Mouse (Mus musculus): ENCODE data around the gene Hsd17b14. TPM values are rescaled to one million over a fixed set of nuclear protein-coding genes. Genes with fewer than 3 reads are reported as not detected.

Hsd17b14 gene
- polyA plus RNA-seq, 1 experiment from 2014 or later, result 1.2 TPM

DNA sequence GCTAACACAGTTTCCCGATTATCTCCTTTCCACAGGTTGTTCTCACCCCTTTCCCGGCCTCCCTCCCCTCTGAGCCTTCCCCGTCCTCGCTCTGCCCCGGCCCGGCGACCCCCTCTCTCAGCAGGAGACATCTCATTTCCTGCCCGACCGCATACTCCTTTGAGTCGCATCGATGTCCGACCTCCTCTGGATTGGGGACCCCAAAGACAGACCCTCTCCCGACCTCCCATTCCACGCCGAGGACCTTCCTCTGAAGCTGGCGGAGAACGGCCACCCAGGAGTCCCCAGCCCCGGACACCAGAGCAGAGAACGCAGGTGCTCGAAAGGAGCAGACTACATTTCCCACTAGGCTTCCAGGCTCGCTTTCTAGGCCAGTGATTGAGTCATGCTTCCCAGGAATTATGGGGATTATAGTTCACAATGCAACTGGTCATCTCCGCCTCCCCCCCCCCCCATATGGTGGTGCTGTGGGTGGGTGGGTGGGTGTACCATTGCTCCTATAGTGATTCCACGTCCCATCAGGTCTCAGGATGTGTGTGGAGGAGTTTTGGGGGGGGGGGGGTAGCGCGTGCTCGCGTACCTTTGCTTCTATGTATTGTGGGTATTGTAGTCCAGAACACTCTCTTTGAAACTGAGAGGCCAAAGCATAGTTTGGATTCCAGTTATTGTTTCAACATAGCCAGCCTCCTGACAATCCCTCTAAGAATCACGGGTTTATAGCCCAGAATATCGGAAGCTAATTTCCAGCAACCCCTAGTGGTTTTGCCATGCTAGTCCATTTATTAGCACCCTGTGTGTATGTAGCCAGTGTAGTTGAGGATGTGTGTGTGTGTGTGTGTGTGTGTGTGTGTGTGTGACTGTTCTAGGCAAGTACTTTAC is 16.3 kb upstream of the Hsd17b14 start:
- DNase-seq (ENCODE audit: low spot score), result peak; percentile 89
- 3% methylated on average over 29 of the region's 29 CpGs for WGBS
- Histone ChIP-seq H3K9me3 (no peaks in the 10 kb centered on the region), H3K4me3 (peak overlapping the region; percentile 67), H3K4me1 (peaks cover 17% of the 10 kb centered on the region), H3K36me3 (no peaks in the 10 kb centered on the region), H3K27ac (peak overlapping the region; percentile 84), H3K27me3 (ENCODE audit: insufficient read depth, poor library complexity, severe bottlenecking) (peaks cover 6% of the 10 kb centered on the region; the same call in 1 of the 2 replicates)

DNA sequence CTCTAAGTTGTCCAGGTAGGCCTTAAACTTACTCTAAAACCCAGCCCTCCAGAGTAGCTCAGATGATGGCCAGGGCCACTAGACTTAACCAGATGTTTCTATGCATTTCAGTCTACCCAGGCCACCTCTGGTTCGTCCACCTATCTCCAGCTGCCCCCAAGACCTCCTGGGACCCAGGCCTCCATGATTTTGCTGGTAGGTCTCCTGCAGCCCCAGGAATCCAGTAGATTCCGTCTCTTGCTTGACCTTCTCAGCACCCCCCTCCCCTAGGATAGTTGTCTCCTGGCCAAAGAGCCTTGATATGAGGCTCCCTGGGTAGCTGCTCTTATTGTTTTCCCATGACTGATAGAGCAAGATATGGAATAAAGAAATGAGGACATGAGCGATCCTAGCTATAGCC is 15.6 kb upstream of the Hsd17b14 start:
- DNase-seq (ENCODE audit: low spot score), result no peak
- no peaks in the 10 kb centered on the region for H3K9me3 ChIP-seq
- H3K36me3 ChIP-seq, result no peaks in the 10 kb centered on the region
- H3K27ac ChIP-seq, result no peak overlapping the region
- peaks cover 5% of the 10 kb centered on the region; the same call in 1 of the 2 replicates for H3K27me3 ChIP-seq (ENCODE audit: insufficient read depth, poor library complexity, severe bottlenecking)
- 77% methylated on average over 3 of the region's 3 CpGs for WGBS
- no peak overlapping the region for H3K4me3 ChIP-seq
- peaks cover 15% of the 10 kb centered on the region for H3K4me1 ChIP-seq

DNA sequence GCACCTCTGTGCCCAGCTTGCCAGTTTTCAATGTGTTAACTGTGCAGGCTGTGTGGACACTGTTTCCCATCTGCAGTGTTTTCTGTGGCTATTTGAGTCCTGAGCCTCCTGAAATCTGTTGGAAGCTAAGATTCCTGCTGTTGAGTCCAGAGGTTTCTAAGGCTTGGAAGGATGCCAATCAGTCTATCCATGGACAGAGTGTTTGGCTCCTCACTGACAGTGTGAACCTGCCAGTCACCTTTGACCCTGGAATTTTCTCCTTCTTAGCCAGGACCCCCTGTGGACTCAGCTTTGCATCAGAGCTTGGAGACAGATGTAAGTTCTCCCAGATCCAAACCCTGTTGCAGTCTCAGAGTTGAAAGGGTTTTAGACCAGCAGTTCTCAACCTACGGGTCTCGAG is 14.5 kb upstream of the Hsd17b14 start:
- no peak overlapping the region for H3K4me3 ChIP-seq
- whole genome bisulfite sequencing, result 79% methylated on average over 2 of the region's 2 CpGs
- H3K27me3 ChIP-seq (ENCODE audit: insufficient read depth, poor library complexity, severe bottlenecking), result no peaks in the 10 kb centered on the region
- no peak overlapping the region for H3K27ac ChIP-seq
- H3K9me3 ChIP-seq, result no peaks in the 10 kb centered on the region
- peaks cover 8% of the 10 kb centered on the region; the same call in 1 of the 2 replicates for H3K4me1 ChIP-seq
- DNase-seq (ENCODE audit: low spot score), result no peak
- H3K36me3 ChIP-seq, result no peaks in the 10 kb centered on the region

DNA sequence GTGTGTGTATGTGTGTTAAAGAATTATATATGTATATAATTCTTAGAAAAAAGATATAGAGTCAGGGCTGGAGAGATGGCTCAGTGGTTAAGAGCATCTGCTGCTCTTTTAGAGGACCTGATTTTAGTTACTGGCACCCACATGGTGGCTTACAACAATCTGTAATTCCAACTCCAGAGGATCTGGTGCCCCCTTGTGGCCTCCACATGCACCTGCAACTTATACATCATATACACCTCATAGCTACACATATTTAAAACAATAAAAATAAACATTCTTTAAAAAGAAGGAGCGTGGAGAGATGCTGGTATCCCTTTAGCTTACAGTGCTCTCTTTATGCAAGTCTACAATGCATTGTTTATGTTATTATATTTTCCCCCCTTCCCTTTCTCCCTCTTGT is 10.2 kb upstream of the Hsd17b14 start:
- WGBS, result 93% methylated on average over 1 of the region's 1 CpGs
- no peaks in the 10 kb centered on the region for H3K4me1 ChIP-seq
- H3K27ac ChIP-seq, result no peak overlapping the region
- DNase-seq (ENCODE audit: low spot score), result no peak
- H3K27me3 ChIP-seq (ENCODE audit: insufficient read depth, poor library complexity, severe bottlenecking), result no peaks in the 10 kb centered on the region
- no peaks in the 10 kb centered on the region for H3K36me3 ChIP-seq
- no peaks in the 10 kb centered on the region for H3K9me3 ChIP-seq
- H3K4me3 ChIP-seq, result no peak overlapping the region

DNA sequence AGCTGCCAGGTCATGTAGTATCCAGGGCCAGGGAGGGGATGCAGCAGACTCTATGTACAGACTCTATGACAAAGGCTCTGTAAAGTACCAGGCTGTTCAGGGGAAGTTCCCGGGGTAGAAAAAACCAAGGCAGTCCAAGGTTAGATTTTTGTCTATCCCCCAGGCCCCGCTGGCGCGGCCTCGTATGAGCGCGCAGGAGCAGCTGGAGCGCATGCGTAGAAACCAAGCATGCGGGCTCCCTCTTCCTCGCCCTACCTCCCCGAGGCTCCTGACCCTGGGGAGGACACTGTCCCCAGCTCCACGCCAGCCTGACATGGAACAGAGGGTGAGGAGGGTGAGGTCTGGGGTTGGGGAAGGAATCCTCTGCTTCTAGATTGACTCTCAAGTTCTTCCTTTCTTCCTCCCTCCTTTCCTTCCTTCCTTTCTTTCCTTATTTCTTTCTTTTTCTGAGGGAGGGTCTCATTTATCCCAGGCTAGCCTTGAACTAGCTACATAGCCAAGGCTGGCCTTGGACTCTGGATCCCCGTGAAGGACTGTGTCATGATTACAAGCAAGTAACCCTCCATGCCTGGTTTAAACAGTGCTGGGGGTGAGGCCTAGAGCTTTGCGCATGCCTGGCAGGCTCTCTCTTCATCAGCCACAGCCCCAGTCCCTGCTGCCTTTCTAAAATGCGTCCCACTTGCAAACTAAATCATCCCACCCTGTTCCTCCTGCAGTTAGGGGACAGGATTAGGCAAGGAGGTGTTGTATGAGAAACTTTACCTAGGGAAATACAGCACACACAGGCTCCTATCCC is 4.9 kb upstream of the Hsd17b14 start:
- Histone ChIP-seq H3K27me3 (ENCODE audit: insufficient read depth, poor library complexity, severe bottlenecking) (no peaks in the 10 kb centered on the region), H3K27ac (no peak overlapping the region), H3K4me3 (no peak overlapping the region), H3K36me3 (no peaks in the 10 kb centered on the region), H3K9me3 (no peaks in the 10 kb centered on the region), H3K4me1 (peaks cover 19% of the 10 kb centered on the region)
- no peak for DNase-seq (ENCODE audit: low spot score)
- 87% methylated on average over 16 of the region's 16 CpGs for WGBS

DNA sequence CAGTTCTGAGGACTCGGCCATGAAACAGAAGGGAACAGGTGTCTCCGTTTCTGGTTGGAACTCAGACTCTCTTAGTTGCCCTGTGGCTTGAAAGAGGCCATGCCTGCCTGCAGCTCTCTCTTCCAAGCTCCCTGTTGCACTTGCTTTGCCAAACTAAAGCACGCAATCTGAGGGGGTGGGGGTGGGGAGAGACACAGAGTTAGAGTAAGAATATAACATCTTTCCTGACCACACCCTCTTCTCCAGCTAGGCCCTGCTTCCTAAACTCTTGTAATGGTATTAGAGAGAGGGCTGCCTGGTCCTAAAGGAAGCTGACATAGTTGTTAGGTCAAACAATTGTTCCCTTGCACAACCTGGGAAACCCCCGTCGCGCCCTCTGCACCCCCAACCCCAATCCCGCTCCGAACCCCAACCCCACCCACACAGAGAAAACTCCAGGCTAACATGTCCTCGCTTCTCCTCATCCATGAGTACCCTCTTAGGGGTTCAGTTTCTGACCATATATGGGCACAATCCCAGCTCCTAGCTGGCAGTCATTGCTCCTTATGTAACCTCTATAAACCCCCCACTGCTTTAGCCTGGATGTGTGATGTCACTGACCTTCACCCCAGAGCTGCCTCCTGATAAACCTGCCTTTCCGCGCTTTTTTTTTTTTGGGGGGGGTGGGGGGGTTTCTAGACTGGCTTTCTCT is 3.7 kb upstream of the Hsd17b14 start:
- Histone ChIP-seq H3K9me3 (no peaks in the 10 kb centered on the region), H3K4me3 (no peak overlapping the region), H3K27me3 (ENCODE audit: insufficient read depth, poor library complexity, severe bottlenecking) (no peaks in the 10 kb centered on the region), H3K36me3 (no peaks in the 10 kb centered on the region), H3K4me1 (peaks cover 21% of the 10 kb centered on the region), H3K27ac (peak overlapping the region; percentile 42; the same call in 1 of the 2 replicates)
- DNase-seq (ENCODE audit: low spot score), result no peak
- 64% methylated on average over 11 of the region's 11 CpGs for WGBS

DNA sequence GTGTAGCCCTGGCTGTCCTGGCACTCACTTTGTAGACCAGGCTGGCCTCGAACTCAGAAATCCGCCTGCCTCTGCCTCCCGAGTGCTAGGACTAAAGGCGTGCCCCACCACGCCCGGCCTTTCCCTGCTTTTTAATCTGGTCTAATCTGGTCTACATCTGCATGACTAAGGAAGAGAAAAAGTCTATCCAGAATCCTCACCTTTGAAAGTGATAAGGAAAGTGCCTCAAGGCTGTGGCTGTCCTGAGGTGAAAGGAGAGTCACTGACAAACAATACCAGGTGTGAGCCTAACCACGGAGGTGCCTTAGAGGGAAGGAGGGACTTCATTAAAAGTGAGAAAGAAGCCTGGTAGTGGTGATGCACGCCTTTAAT is 3.2 kb upstream of the Hsd17b14 start:
- no peak for DNase-seq (ENCODE audit: low spot score)
- WGBS, result 74% methylated on average over 8 of the region's 8 CpGs
- Histone ChIP-seq H3K36me3 (no peaks in the 10 kb centered on the region), H3K27ac (peak overlapping the region; percentile 42; the same call in 1 of the 2 replicates), H3K4me1 (peaks cover 26% of the 10 kb centered on the region), H3K4me3 (no peak overlapping the region), H3K9me3 (no peaks in the 10 kb centered on the region), H3K27me3 (ENCODE audit: insufficient read depth, poor library complexity, severe bottlenecking) (no peaks in the 10 kb centered on the region)

DNA sequence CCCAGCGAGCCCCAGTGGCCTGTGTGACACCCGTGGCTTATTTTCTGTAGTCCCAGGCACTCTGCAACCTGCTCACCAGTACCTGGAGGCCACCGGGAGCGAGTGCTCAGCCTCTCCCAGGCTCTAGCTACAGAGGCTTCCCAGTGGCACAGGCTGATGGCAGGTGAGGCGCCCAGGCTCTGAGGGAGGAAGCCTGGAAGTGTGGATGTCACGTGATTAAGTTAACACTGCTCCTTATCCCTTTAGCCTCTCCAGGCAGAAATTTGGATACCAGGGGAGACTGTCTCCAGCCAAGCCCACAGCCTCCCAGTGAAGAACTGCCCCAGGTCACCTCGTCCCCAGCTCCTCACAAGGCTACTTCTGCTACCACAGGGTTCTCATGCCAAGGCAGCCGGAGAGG is 1.2 kb upstream of the Hsd17b14 start:
- Histone ChIP-seq H3K27me3 (ENCODE audit: insufficient read depth, poor library complexity, severe bottlenecking) (no peaks in the 10 kb centered on the region), H3K36me3 (no peaks in the 10 kb centered on the region), H3K4me1 (peaks cover 27% of the 10 kb centered on the region), H3K27ac (peak overlapping the region; percentile 42; the same call in 1 of the 2 replicates), H3K4me3 (no peak overlapping the region), H3K9me3 (no peaks in the 10 kb centered on the region)
- no peak for DNase-seq (ENCODE audit: low spot score)
- WGBS, result 61% methylated on average over 8 of the region's 8 CpGs

DNA sequence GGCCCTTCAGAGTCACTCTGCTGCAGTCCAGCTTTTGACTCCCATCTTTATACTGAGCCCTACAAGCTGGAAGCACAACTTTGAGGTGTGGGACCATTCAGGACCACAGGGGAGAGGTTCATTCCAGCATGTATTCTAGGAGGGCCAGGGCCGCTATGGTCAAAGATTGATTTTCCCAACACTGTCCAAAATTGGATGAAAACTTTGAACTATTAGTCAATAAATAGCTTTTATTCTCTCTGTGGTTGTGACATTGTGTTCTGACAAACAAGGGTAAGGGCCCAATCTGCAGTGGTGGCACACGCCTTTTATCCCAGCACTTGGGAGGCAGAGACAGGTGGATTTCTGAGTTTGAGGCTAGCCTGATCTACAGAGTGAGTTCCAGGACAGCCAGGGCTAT is 703 bp upstream of the Hsd17b14 start:
- H3K4me1 ChIP-seq, result peaks cover 32% of the 10 kb centered on the region
- peak overlapping the region; percentile 42; the same call in 1 of the 2 replicates for H3K27ac ChIP-seq
- H3K27me3 ChIP-seq (ENCODE audit: insufficient read depth, poor library complexity, severe bottlenecking), result no peaks in the 10 kb centered on the region
- H3K4me3 ChIP-seq, result no peak overlapping the region
- no peaks in the 10 kb centered on the region for H3K9me3 ChIP-seq
- DNase-seq (ENCODE audit: low spot score), result no peak
- 92% methylated on average over 2 of the region's 2 CpGs for WGBS
- H3K36me3 ChIP-seq, result no peaks in the 10 kb centered on the region

DNA sequence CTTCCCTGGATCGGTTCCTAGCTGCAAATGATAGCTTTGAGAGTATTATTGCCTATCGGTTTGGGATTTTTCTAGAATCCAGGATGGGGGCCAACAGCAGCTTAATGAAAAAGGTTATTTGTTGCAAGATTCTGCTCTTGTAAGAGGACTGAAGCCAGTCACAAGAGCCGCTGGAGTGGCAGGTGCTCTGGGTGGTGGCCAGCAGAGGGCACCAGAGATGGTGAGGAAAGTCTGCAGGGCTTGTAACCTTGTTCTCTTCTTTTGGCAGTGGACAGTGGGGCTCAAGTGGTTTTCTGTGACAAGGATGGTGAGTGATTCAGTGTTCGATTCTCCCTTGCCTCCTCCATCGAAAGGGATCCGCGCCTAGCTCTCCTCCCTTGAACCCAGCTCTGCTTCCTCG is 1.1 kb downstream of the Hsd17b14 start:
- H3K9me3 ChIP-seq, result no peaks in the 10 kb centered on the region
- 21% methylated on average over 8 of the region's 8 CpGs for WGBS
- DNase-seq (ENCODE audit: low spot score), result peak; percentile 88
- no peaks in the 10 kb centered on the region for H3K36me3 ChIP-seq
- H3K27ac ChIP-seq, result peak overlapping the region; percentile 52
- no peaks in the 10 kb centered on the region for H3K27me3 ChIP-seq (ENCODE audit: insufficient read depth, poor library complexity, severe bottlenecking)
- H3K4me3 ChIP-seq, result no peak overlapping the region
- H3K4me1 ChIP-seq, result peaks cover 35% of the 10 kb centered on the region

DNA sequence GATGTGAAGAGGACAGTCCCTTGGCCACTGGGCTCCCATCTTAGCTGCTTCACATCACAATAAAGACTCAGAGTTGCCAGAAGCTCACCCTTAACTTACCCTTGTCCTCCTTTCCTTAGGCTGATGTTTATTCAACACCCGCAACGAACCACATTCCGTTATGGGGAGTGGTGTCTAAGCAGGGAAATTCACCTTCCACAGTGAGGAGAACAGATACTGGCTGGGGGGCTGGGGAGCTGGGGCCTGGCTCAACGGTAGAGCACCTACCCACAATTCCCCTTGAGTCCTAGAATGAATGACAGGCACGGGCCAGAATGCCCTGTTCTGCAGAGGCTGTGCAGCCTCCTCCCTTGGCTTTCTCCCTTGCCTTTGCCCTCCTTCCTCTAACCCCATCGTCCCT is 4.2 kb downstream of the Hsd17b14 start:
- DNase-seq (ENCODE audit: low spot score), result no peak
- Histone ChIP-seq H3K4me3 (no peak overlapping the region), H3K27ac (0 out of 2 replicates have a peak overlapping the region, but pooled peaks have one; percentile 25), H3K27me3 (ENCODE audit: insufficient read depth, poor library complexity, severe bottlenecking) (no peaks in the 10 kb centered on the region), H3K4me1 (peaks cover 38% of the 10 kb centered on the region), H3K9me3 (no peaks in the 10 kb centered on the region), H3K36me3 (no peaks in the 10 kb centered on the region)
- 64% methylated on average over 5 of the region's 6 CpGs for WGBS

DNA sequence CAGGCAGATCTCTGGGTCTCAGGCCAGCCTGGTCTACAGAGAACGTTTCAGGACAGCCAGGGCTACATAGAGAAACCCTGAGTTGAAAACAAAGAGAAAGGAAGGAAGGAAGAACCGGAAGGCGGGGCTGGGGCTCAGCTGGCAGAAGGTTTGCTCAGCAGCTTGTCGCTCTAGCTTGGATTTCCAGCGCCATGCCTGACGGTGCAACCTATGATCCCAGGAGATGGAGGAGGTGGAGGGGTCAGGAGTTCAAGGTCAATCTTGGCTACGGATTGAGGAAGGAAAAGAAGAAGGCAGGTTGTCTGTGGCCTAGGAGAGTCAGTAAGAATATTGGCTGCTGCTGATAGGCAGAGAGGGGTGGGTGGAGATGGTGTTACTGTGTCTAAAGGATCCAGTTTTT is 5.5 kb downstream of the Hsd17b14 start:
- no peaks in the 10 kb centered on the region for H3K9me3 ChIP-seq
- peaks cover 38% of the 10 kb centered on the region for H3K4me1 ChIP-seq
- DNase-seq (ENCODE audit: low spot score), result no peak
- H3K27ac ChIP-seq, result no peak overlapping the region
- H3K27me3 ChIP-seq (ENCODE audit: insufficient read depth, poor library complexity, severe bottlenecking), result no peaks in the 10 kb centered on the region
- H3K4me3 ChIP-seq, result no peak overlapping the region
- WGBS, result 77% methylated on average over 7 of the region's 7 CpGs
- H3K36me3 ChIP-seq, result no peaks in the 10 kb centered on the region

Data from heart, embryonic 10.5 days (tissue).